Mouse (Mus musculus) megakaryocyte, embryonic 14.5 days (primary cell): ENCODE data around the gene Abracl.

Source experiments
- FLI1 ChIP-seq: IDR thresholded peaks from 2 replicates; pipeline ENCODE4 v1.6.1; 2012; ENCODE audit warnings: low read length, inconsistent platforms, mixed read lengths
- GATA1 ChIP-seq: IDR thresholded peaks from 3 replicates; pipeline ENCODE4 v1.6.1; 2012; ENCODE audit warnings: mixed read lengths, low read length, inconsistent platforms, borderline replicate concordance

DNA sequence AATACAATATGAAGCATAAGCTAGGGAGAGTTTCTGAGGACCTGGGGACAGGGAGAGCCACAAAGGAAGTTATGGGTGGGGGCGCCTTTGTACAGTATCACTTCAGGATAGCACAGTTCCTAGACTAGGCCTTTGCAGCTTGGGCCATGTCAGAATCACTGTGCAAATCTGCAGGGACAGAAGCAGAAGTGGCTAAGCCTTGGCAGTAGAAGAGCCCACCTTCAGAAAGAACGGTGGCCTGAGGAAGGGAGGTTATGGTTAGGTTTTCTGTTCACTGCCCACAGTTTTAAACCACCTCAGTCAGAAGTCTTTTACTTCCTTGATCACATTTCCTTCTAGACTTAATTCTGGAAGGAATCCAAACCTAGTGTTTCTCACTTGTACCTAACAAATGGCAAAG, 47.5 kb upstream of the Abracl start:
- TF ChIP-seq GATA1 (no peak), FLI1 (no peak)
